Comparison of ENCODE assay signal across 18 mouse cellular contexts in genomic region chr15:24358398-24358797, GRCm38 (mm10).
DNase-seq lines count a peak whose midpoint lies in the region; ATAC-seq and TF ChIP-seq lines count a peak whose summit lies in the region.
"Had no signal": no experiment of that assay in that cellular context is flagged by ENCODE, and none has a peak within 500 bp of the region (broad histone marks: within the 10 kb centered on the region; RNA-seq: fewer than 3 reads in every experiment).

No protein-coding gene starts in this region.

- WGBS in forebrain, embryonic 13.5 days: 91% methylated on average over 8 of the region's 8 CpGs
- 87% methylated on average over 8 of the region's 8 CpGs for WGBS in forebrain, embryonic 12.5 days
- WGBS in limb, embryonic 13.5 days: 87% methylated on average over 8 of the region's 8 CpGs
- WGBS in limb, embryonic 10.5 days: 90% methylated on average over 8 of the region's 8 CpGs
- WGBS in stomach, embryonic 14.5 days: 83% methylated on average over 8 of the region's 8 CpGs
- 81% methylated on average over 8 of the region's 8 CpGs for WGBS in stomach, postnatal 0 days

- H3K4me1 ChIP-seq in forebrain, embryonic 13.5 days: no peaks in the 10 kb centered on the region
- no peaks in the 10 kb centered on the region for H3K4me1 ChIP-seq in forebrain, embryonic 12.5 days
- no peaks in the 10 kb centered on the region for H3K4me1 ChIP-seq in limb, embryonic 13.5 days
- no peaks in the 10 kb centered on the region for H3K4me1 ChIP-seq in limb, embryonic 10.5 days
- H3K4me1 ChIP-seq in stomach, embryonic 14.5 days (ENCODE audit: control insufficient read depth, insufficient read depth, low read length): no peaks in the 10 kb centered on the region
- H3K4me1 ChIP-seq in stomach, postnatal 0 days (replicated peaks; ENCODE audit: control insufficient read depth, insufficient read depth): no peaks in the 10 kb centered on the region
- H3K4me1 ChIP-seq: forebrain, embryonic 15.5 days; hindbrain, embryonic 15.5 days had no signal

- H3K9me3 ChIP-seq in forebrain, embryonic 13.5 days (replicated peaks): 0 out of 2 replicates have a peak, but pooled peaks cover 10% of the 10 kb centered on the region
- H3K9me3 ChIP-seq in forebrain, embryonic 12.5 days: no peaks in the 10 kb centered on the region
- no peaks in the 10 kb centered on the region for H3K9me3 ChIP-seq in limb, embryonic 13.5 days
- H3K9me3 ChIP-seq in limb, embryonic 10.5 days (replicated peaks): 0 out of 2 replicates have a peak, but pooled peaks cover 2% of the 10 kb centered on the region
- H3K9me3 ChIP-seq in stomach, embryonic 14.5 days (ENCODE audit: control insufficient read depth, low read depth, low read length): no peaks in the 10 kb centered on the region
- H3K9me3 ChIP-seq in stomach, postnatal 0 days (ENCODE audit: control insufficient read depth, low read length): no peaks in the 10 kb centered on the region
- H3K9me3 ChIP-seq: forebrain, embryonic 15.5 days; hindbrain, embryonic 15.5 days had no signal

- TF ChIP-seq EP300 in stomach, postnatal 0 days (optimal IDR thresholded peaks at IDR 0.05): no peak

- H3K36me3 ChIP-seq in forebrain, embryonic 13.5 days (ENCODE audit: poor library complexity, severe bottlenecking): no peaks in the 10 kb centered on the region
- no peaks in the 10 kb centered on the region for H3K36me3 ChIP-seq in forebrain, embryonic 12.5 days (replicated peaks)
- H3K36me3 ChIP-seq in limb, embryonic 13.5 days: no peaks in the 10 kb centered on the region
- H3K36me3 ChIP-seq in limb, embryonic 10.5 days: no peaks in the 10 kb centered on the region
- no peaks in the 10 kb centered on the region for H3K36me3 ChIP-seq in stomach, embryonic 14.5 days (ENCODE audit: control insufficient read depth, insufficient read depth, low read length)
- H3K36me3 ChIP-seq in stomach, postnatal 0 days (ENCODE audit: control insufficient read depth, insufficient read depth, low read length): no peaks in the 10 kb centered on the region
- no peaks in the 10 kb centered on the region for H3K36me3 ChIP-seq in myocyte (ENCODE audit: control insufficient read depth, insufficient read depth)
- H3K36me3 ChIP-seq: forebrain, embryonic 15.5 days; hindbrain, embryonic 15.5 days had no signal

- ATAC-seq in forebrain, embryonic 13.5 days: 0 out of 2 replicates have a peak, but pooled peaks have one; percentile 27
- ATAC-seq in forebrain, embryonic 12.5 days (ENCODE audit: low FRiP score): no peak
- 0 out of 2 replicates have a peak, but pooled peaks have one; percentile 11 for ATAC-seq in limb, embryonic 13.5 days (ENCODE audit: low FRiP score, low read depth)
- 0 out of 2 replicates have a peak, but pooled peaks have one; percentile 14 for ATAC-seq in stomach, embryonic 14.5 days (ENCODE audit: insufficient number of reproducible peaks, insufficient read depth, low FRiP score, low read depth)
- no peak for ATAC-seq in stomach, postnatal 0 days (ENCODE audit: low FRiP score, low TSS enrichment)
- ATAC-seq: forebrain, embryonic 15.5 days had no signal

- no peak overlapping the region for H3K4me3 ChIP-seq in forebrain, embryonic 13.5 days
- H3K4me3 ChIP-seq in forebrain, embryonic 12.5 days (replicated peaks): no peak overlapping the region
- no peak overlapping the region for H3K4me3 ChIP-seq in limb, embryonic 13.5 days
- no peak overlapping the region for H3K4me3 ChIP-seq in limb, embryonic 10.5 days
- no peak overlapping the region for H3K4me3 ChIP-seq in stomach, embryonic 14.5 days (ENCODE audit: low read depth, low read length)
- H3K4me3 ChIP-seq in stomach, postnatal 0 days (ENCODE audit: low read depth, low read length): no peak overlapping the region
- no peak overlapping the region for H3K4me3 ChIP-seq in myocyte
- H3K4me3 ChIP-seq: forebrain, embryonic 15.5 days; hindbrain, embryonic 15.5 days had no signal

- no peak for DNase-seq in limb, embryonic 10.5 days (ENCODE audit: low spot score)
- no peak for DNase-seq in stomach, postnatal 0 days (ENCODE audit: low spot score)
- no peak for DNase-seq in thymus, adult 18-20 months
- DNase-seq: adrenal gland, adult 2 months; adrenal gland, postnatal 25 days; cerebellum, adult 18-20 months; cerebellum, adult 9-11 months; cerebellum, postnatal 36 days; gastrocnemius, postnatal 36 days; heart, adult 11 months; heart, postnatal 10 days had no signal

- H3K9ac ChIP-seq in forebrain, embryonic 13.5 days: no peak overlapping the region
- H3K9ac ChIP-seq in forebrain, embryonic 12.5 days: no peak overlapping the region
- H3K9ac ChIP-seq in limb, embryonic 13.5 days: no peak overlapping the region
- no peak overlapping the region for H3K9ac ChIP-seq in stomach, embryonic 14.5 days (replicated peaks; ENCODE audit: low read depth, low read length)
- H3K9ac ChIP-seq in stomach, postnatal 0 days (ENCODE audit: low read length): no peak overlapping the region
- H3K9ac ChIP-seq: forebrain, embryonic 15.5 days; hindbrain, embryonic 15.5 days had no signal

- no peaks in the 10 kb centered on the region for H3K27me3 ChIP-seq in forebrain, embryonic 13.5 days
- no peaks in the 10 kb centered on the region for H3K27me3 ChIP-seq in forebrain, embryonic 12.5 days
- no peaks in the 10 kb centered on the region for H3K27me3 ChIP-seq in limb, embryonic 13.5 days
- no peaks in the 10 kb centered on the region for H3K27me3 ChIP-seq in limb, embryonic 10.5 days (ENCODE audit: low read depth, poor library complexity, severe bottlenecking)
- H3K27me3 ChIP-seq in stomach, embryonic 14.5 days (ENCODE audit: control insufficient read depth, insufficient read depth, low read length): no peaks in the 10 kb centered on the region
- no peaks in the 10 kb centered on the region for H3K27me3 ChIP-seq in stomach, postnatal 0 days (ENCODE audit: control insufficient read depth, insufficient read depth, low read length)
- H3K27me3 ChIP-seq in myocyte (ENCODE audit: control insufficient read depth, insufficient read depth, insufficient read length): no peaks in the 10 kb centered on the region
- H3K27me3 ChIP-seq: forebrain, embryonic 15.5 days; hindbrain, embryonic 15.5 days had no signal

- no peak overlapping the region for H3K4me2 ChIP-seq in forebrain, embryonic 13.5 days
- no peak overlapping the region for H3K4me2 ChIP-seq in forebrain, embryonic 12.5 days
- H3K4me2 ChIP-seq in limb, embryonic 13.5 days (replicated peaks): no peak overlapping the region
- no peak overlapping the region for H3K4me2 ChIP-seq in stomach, embryonic 14.5 days (replicated peaks; ENCODE audit: low read depth, low read length)
- no peak overlapping the region for H3K4me2 ChIP-seq in stomach, postnatal 0 days (replicated peaks; ENCODE audit: low read depth)
- H3K4me2 ChIP-seq in myocyte (ENCODE audit: low read depth): no peak overlapping the region
- H3K4me2 ChIP-seq: forebrain, embryonic 15.5 days; hindbrain, embryonic 15.5 days had no signal

- no peak for TF ChIP-seq CTCF in stomach, postnatal 0 days (IDR thresholded peaks at IDR 0.05; ENCODE audit: low read depth)

- H3ac ChIP-seq in myocyte (ENCODE audit: control insufficient read depth, insufficient read length): no peak overlapping the region

- no peak for TF ChIP-seq POLR2A in myocyte (IDR thresholded peaks at IDR 0.05; ENCODE audit: insufficient read length, low read depth)

- H3K79me2 ChIP-seq in myocyte (ENCODE audit: control insufficient read depth, insufficient read depth): no peaks in the 10 kb centered on the region

- no peak overlapping the region for H3K27ac ChIP-seq in forebrain, embryonic 13.5 days
- H3K27ac ChIP-seq in forebrain, embryonic 12.5 days: no peak overlapping the region
- H3K27ac ChIP-seq in limb, embryonic 13.5 days: no peak overlapping the region
- H3K27ac ChIP-seq in limb, embryonic 10.5 days: no peak overlapping the region
- H3K27ac ChIP-seq in stomach, embryonic 14.5 days (ENCODE audit: low read length): no peak overlapping the region
- H3K27ac ChIP-seq in stomach, postnatal 0 days (replicated peaks): no peak overlapping the region
- H3K27ac ChIP-seq: forebrain, embryonic 15.5 days; hindbrain, embryonic 15.5 days had no signal

TF ChIP-seq in myocyte, 11 proteins besides CTCF, POLR2A, EP300 and RAD21:
- no peak for TF ChIP-seq USF1 (IDR thresholded peaks at IDR 0.05; ENCODE audit: low read depth)
- TF ChIP-seq POLR2AphosphoS2 (IDR thresholded peaks at IDR 0.05; ENCODE audit: insufficient read length, low read depth): no peak
- peak; percentile 21 for TF ChIP-seq MAX (IDR thresholded peaks at IDR 0.05; ENCODE audit: low read depth)
- no peak for TF ChIP-seq REST (IDR thresholded peaks at IDR 0.05; ENCODE audit: insufficient read depth, insufficient read length)
- TF ChIP-seq SRF (IDR thresholded peaks at IDR 0.05; ENCODE audit: control insufficient read depth, insufficient read length, low read depth): no peak
- TF ChIP-seq CEBPB (IDR thresholded peaks at IDR 0.05; ENCODE audit: insufficient read depth, poor library complexity, severe bottlenecking): no peak
- TF ChIP-seq MYOD1 (IDR thresholded peaks at IDR 0.05; ENCODE audit: control insufficient read depth in 1 of 3, insufficient read length in 2 of 3, low read depth in 2 of 3): peak; percentile 8 to 99 (median 98)
- peak; percentile 74 for TF ChIP-seq TCF3 (IDR thresholded peaks at IDR 0.05; ENCODE audit: insufficient read length, low read depth)
- no peak for TF ChIP-seq E2F4 (IDR thresholded peaks at IDR 0.05; ENCODE audit: insufficient read depth)
- TF ChIP-seq MYOG (IDR thresholded peaks at IDR 0.05; ENCODE audit: control insufficient read depth in 1 of 3, insufficient read depth in 1 of 3, insufficient read length in 2 of 3, low read depth in 2 of 3): peak in 2 of 3 experiments; percentile 89 to 91
- TF ChIP-seq TCF12 (IDR thresholded peaks at IDR 0.05; ENCODE audit: insufficient read depth, poor library complexity, severe bottlenecking): peak; percentile 23

Comparison
In these comparisons a context has a peak if more than half of its experiments do, and no peak if none do; other contexts are left out.
1. ATAC-seq: peak in forebrain, embryonic 13.5 days (single experiment), limb, embryonic 13.5 days (single experiment) and stomach, embryonic 14.5 days (single experiment); none in forebrain, embryonic 12.5 days (single experiment) and stomach, postnatal 0 days (single experiment).